Mouse (Mus musculus) neural tube, embryonic 11.5 days (tissue): Measurements from ENCODE around the gene Mustn1. TPM values are rescaled to one million over a fixed set of nuclear protein-coding genes. Genes with fewer than 3 reads are reported as not detected.

Experiments used
- polyA plus RNA-seq: library from polyadenylated mRNA; unstranded; fragments of >200 nt; fragmentation: Nextera tagmentation; extraction: Ambion mirVana; gene quantifications from 2 replicates; pipeline ENCODE4 v1.2.1, GENCODE M21; 2014

Mustn1 gene
- polyA plus RNA-seq, 1 experiment from 2014 or later = 2.8 TPM

Other genes starting within 250 kb of the Mustn1 start
- 11.6 and 11.7 TPM in 2 replicates for gene Rft1, start 224.8 kb upstream of the Mustn1 start, polyA plus RNA-seq
- 19.3 and 19.5 TPM in 2 replicates for gene Sfmbt1, start 164.4 kb upstream of the Mustn1 start, polyA plus RNA-seq
- 26.7 and 31.2 TPM in 2 replicates for gene Tmem110, start 53.6 kb upstream of the Mustn1 start, polyA plus RNA-seq
- not detected in 2 replicates for gene Itih4, start 7.3 kb downstream of the Mustn1 start, polyA plus RNA-seq
- 0.23 TPM in 1 of 2 replicates, not detected in the other for gene Itih3, start 44.6 kb downstream of the Mustn1 start, polyA plus RNA-seq
- gene Itih1, start 64.1 kb downstream of the Mustn1 start, polyA plus RNA-seq = not detected in 2 replicates
- gene Nek4, start 72.2 kb downstream of the Mustn1 start, polyA plus RNA-seq = 15.9 and 17.0 TPM in 2 replicates
- 54.9 and 59.2 TPM in 2 replicates for gene Glt8d1, start 122.2 kb downstream of the Mustn1 start, polyA plus RNA-seq
- 260 and 262 TPM in 2 replicates for gene Spcs1, start 122.5 kb downstream of the Mustn1 start, polyA plus RNA-seq
- gene Pbrm1, start 139.9 kb downstream of the Mustn1 start, polyA plus RNA-seq = 120 and 122 TPM in 2 replicates
- gene Gnl3, start 140.0 kb downstream of the Mustn1 start, polyA plus RNA-seq = 101 and 107 TPM in 2 replicates
- 58.9 and 62.5 TPM in 2 replicates for gene Smim4, start 249.8 kb downstream of the Mustn1 start, polyA plus RNA-seq